Mouse (Mus musculus): ENCODE data around the gene Olfr519.

Gene Olfr519

GRCm38 (mm10) chr7:108894320-108894719 is at the start of gene Olfr519:
Gene Olfr519 (minus strand): TSS chr7:108894420.
- DNase-seq (ENCODE audit: extremely low spot score, low read depth, low spot score), result no peak

- DNase-seq (ENCODE audit: extremely low spot score, low read depth, low spot score), result no peak
Observed at GRCm38 (mm10) chr7:108944002-108944401, 49.8 kb upstream of the Olfr519 start.

GRCm38 (mm10) chr7:108941466-108941865 is 47.2 kb upstream of the Olfr519 start:
- no peak for DNase-seq (ENCODE audit: extremely low spot score, low read depth, low spot score)

GRCm38 (mm10) chr7:108936591-108936990 is 42.4 kb upstream of the Olfr519 start:
- DNase-seq (ENCODE audit: extremely low spot score, low read depth, low spot score), result no peak

- DNase-seq (ENCODE audit: extremely low spot score, low read depth, low spot score), result no peak
Observed at GRCm38 (mm10) chr7:108935411-108935810, 41.2 kb upstream of the Olfr519 start.

GRCm38 (mm10) chr7:108934836-108935235 is 40.6 kb upstream of the Olfr519 start:
- DNase-seq (ENCODE audit: extremely low spot score, low read depth, low spot score), result no peak

- peak; percentile 98 for DNase-seq (ENCODE audit: extremely low spot score, low read depth, low spot score)
Observed at GRCm38 (mm10) chr7:108933794-108934731, 39.8 kb upstream of the Olfr519 start, which contains the start of gene Eif3f. Gene Eif3f (plus strand): TSS chr7:108934417.

GRCm38 (mm10) chr7:108929726-108930393 is 35.6 kb upstream of the Olfr519 start, which contains the start of gene Nlrp10:
Gene Nlrp10 (minus strand): TSS chr7:108930178.
- DNase-seq (ENCODE audit: extremely low spot score, low read depth, low spot score), result no peak

GRCm38 (mm10) chr7:108928280-108929188 is 34.3 kb upstream of the Olfr519 start:
- no peak for DNase-seq (ENCODE audit: extremely low spot score, low read depth, low spot score)

- DNase-seq (ENCODE audit: extremely low spot score, low read depth, low spot score), result no peak
Observed at GRCm38 (mm10) chr7:108927043-108927442, 32.8 kb upstream of the Olfr519 start.

GRCm38 (mm10) chr7:108903969-108904368 is 9.7 kb upstream of the Olfr519 start:
- no peak for DNase-seq (ENCODE audit: extremely low spot score, low read depth, low spot score)

GRCm38 (mm10) chr7:108884906-108885305 is 9.3 kb downstream of the Olfr519 start, which contains the start of gene Olfr518:
Gene Olfr518 (minus strand): TSS chr7:108885006.
- no peak for DNase-seq (ENCODE audit: extremely low spot score, low read depth, low spot score)

- DNase-seq (ENCODE audit: extremely low spot score, low read depth, low spot score), result no peak
Observed at GRCm38 (mm10) chr7:108872279-108872678, 21.9 kb downstream of the Olfr519 start, which contains the start of gene Olfr517. Gene Olfr517 (minus strand): TSS chr7:108872379.

GRCm38 (mm10) chr7:108850429-108850828 is 43.8 kb downstream of the Olfr519 start, which contains the start of gene Olfr516:
Gene Olfr516 (minus strand): TSS chr7:108850529.
- DNase-seq (ENCODE audit: extremely low spot score, low read depth, low spot score), result no peak

All from hindlimb bud, embryonic 11.5 days (tissue).